In the genomic region with DNA sequence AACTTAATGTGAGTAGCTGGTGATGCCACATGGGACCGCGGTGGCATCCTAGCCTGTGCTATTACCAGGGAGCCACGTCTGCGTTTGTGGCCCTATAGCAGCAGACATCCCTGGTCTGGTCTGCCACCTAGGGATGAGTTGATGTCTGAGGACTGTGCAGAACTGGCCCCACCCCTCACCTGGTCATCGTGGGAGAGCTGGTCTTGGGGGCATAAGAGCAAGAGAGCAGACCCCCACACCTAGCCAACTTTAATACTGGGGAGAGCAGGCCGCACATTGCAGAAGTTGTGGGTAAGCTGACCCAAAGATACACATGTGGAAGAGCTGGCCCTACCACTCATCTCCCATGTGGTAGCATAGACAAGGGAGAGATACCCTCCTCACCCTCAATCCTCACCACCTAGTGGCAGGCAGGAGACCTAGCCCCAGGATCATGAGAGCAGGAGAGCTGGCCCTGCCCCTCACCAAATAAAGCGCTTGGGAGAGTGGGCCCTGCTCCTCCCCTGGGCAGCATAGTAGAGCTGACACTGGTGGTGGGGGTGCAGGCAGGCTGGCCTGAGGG, we compare ENCODE assay signal across 14 mouse cellular contexts. TPM values are rescaled to one million over a fixed set of nuclear protein-coding genes. Genes with fewer than 3 reads are reported as not detected.
A peak's percentile ranks its signal among the peaks of the same experiment; 100 is the strongest.
DNase-seq lines count a peak whose midpoint lies in the region; ATAC-seq lines count a peak whose summit lies in the region.
"Had no signal": no experiment of that assay in that cellular context is flagged by ENCODE, and none has a peak within 500 bp of the region (broad histone marks: within the 10 kb centered on the region; RNA-seq: fewer than 3 reads in every experiment).

No protein-coding gene starts in this region.

- no peak overlapping the region for H3K4me3 ChIP-seq in liver, embryonic 12.5 days
- H3K4me3 ChIP-seq in liver, embryonic 11.5 days (ENCODE audit: low read depth, low read length), result no peak overlapping the region
- H3K4me3 ChIP-seq in neural tube, embryonic 15.5 days (replicated peaks), result no peak overlapping the region
- H3K4me3 ChIP-seq: left cerebral cortex, adult 2 months; limb, embryonic 12.5 days had no signal

- no peak overlapping the region for H3K4me2 ChIP-seq in liver, embryonic 12.5 days
- no peak overlapping the region for H3K4me2 ChIP-seq in liver, embryonic 11.5 days
- no peak overlapping the region for H3K4me2 ChIP-seq in neural tube, embryonic 15.5 days
- H3K4me2 ChIP-seq: limb, embryonic 12.5 days had no signal

- 0 out of 2 replicates have a peak, but pooled peaks cover 6% of the 10 kb centered on the region for H3K4me1 ChIP-seq in liver, embryonic 12.5 days
- no peaks in the 10 kb centered on the region for H3K4me1 ChIP-seq in liver, embryonic 11.5 days (replicated peaks; ENCODE audit: control insufficient read depth, insufficient read depth, low read length)
- no peaks in the 10 kb centered on the region for H3K4me1 ChIP-seq in neural tube, embryonic 15.5 days
- H3K4me1 ChIP-seq: limb, embryonic 12.5 days had no signal

- intact Hi-C loops in heart, postnatal 36 days (cut with DNase I), result no loop called here

- peak; percentile 84 for DNase-seq in heart, adult 11 months
- DNase-seq in heart, postnatal 36 days, result no peak
- DNase-seq in liver, embryonic 11.5 days (ENCODE audit: low spot score), result no peak
- DNase-seq in ES-CJ7 (ENCODE audit: low read depth, low spot score), result peak; percentile 17
- DNase-seq in embryo, embryonic 10.5 days (ENCODE audit: low spot score), result no peak
- DNase-seq: adrenal gland, postnatal 36 days; gastrocnemius, postnatal 25 days; lung, adult 2 months had no signal

- WGBS in liver, embryonic 12.5 days (ENCODE audit: insufficient replicate concordance), result 69% methylated on average over 7 of the region's 7 CpGs
- 84% methylated on average over 7 of the region's 7 CpGs for WGBS in liver, embryonic 11.5 days
- WGBS in neural tube, embryonic 15.5 days, result 85% methylated on average over 7 of the region's 7 CpGs

- no peaks in the 10 kb centered on the region for H3K9me3 ChIP-seq in liver, embryonic 12.5 days (replicated peaks)
- no peaks in the 10 kb centered on the region for H3K9me3 ChIP-seq in liver, embryonic 11.5 days (ENCODE audit: control insufficient read depth, low read length)
- H3K9me3 ChIP-seq in neural tube, embryonic 15.5 days (replicated peaks), result no peaks in the 10 kb centered on the region
- H3K9me3 ChIP-seq: limb, embryonic 12.5 days had no signal

- no peak overlapping the region for H3K9ac ChIP-seq in liver, embryonic 12.5 days
- no peak overlapping the region for H3K9ac ChIP-seq in liver, embryonic 11.5 days (ENCODE audit: low read depth, low read length)
- no peak overlapping the region for H3K9ac ChIP-seq in neural tube, embryonic 15.5 days (replicated peaks)
- H3K9ac ChIP-seq: limb, embryonic 12.5 days had no signal

- H3K36me3 ChIP-seq in liver, embryonic 12.5 days, result no peaks in the 10 kb centered on the region
- no peaks in the 10 kb centered on the region for H3K36me3 ChIP-seq in liver, embryonic 11.5 days (ENCODE audit: control insufficient read depth, insufficient read depth, low read length)
- no peaks in the 10 kb centered on the region for H3K36me3 ChIP-seq in neural tube, embryonic 15.5 days
- H3K36me3 ChIP-seq: limb, embryonic 12.5 days had no signal

- no peaks in the 10 kb centered on the region for H3K27me3 ChIP-seq in liver, embryonic 12.5 days (replicated peaks)
- no peaks in the 10 kb centered on the region for H3K27me3 ChIP-seq in liver, embryonic 11.5 days (replicated peaks; ENCODE audit: control insufficient read depth, insufficient read depth, low read length)
- H3K27me3 ChIP-seq in neural tube, embryonic 15.5 days (replicated peaks), result no peaks in the 10 kb centered on the region
- H3K27me3 ChIP-seq: limb, embryonic 12.5 days had no signal

- H3K27ac ChIP-seq in liver, embryonic 12.5 days, result no peak overlapping the region
- no peak overlapping the region for H3K27ac ChIP-seq in liver, embryonic 11.5 days (ENCODE audit: low read depth, low read length)
- no peak overlapping the region for H3K27ac ChIP-seq in neural tube, embryonic 15.5 days (replicated peaks)
- H3K27ac ChIP-seq: hindbrain, postnatal 0 days; left cerebral cortex, adult 2 months; limb, embryonic 12.5 days had no signal

- ATAC-seq in liver, embryonic 12.5 days, result peak; percentile 24; the same call in 1 of the 2 replicates
- no peak for ATAC-seq in liver, embryonic 11.5 days (replicated peaks; ENCODE audit: low FRiP score)
- ATAC-seq in megakaryocyte-erythroid progenitor cell, adult 5-6 weeks (replicated peaks; ENCODE audit: low FRiP score, low TSS enrichment, poor library complexity, severe bottlenecking), result 0 out of 2 replicates have a peak, but pooled peaks have one; percentile 39
- no peak for ATAC-seq in neural tube, embryonic 15.5 days (ENCODE audit: low FRiP score)

RNA-seq across cellular contexts. Expression of gene Tec, which starts 38.7 kb away (rescaled TPM):
- total RNA-seq in heart, postnatal 36 days (2021), result 10 to 100 TPM; 11.0 to 16.9 TPM
- polyA plus RNA-seq in liver, embryonic 12.5 days (2016; fragmentation: Nextera tagmentation; extraction: Ambion mirVana), result 5.3 and 7.3 TPM in 2 replicates
- 7.9 and 8.9 TPM in 2 replicates for polyA plus RNA-seq in liver, embryonic 11.5 days (2014; fragmentation: Nextera tagmentation; extraction: Ambion mirVana)
- 4.8 and 10.0 TPM in 2 replicates for total RNA-seq in megakaryocyte-erythroid progenitor cell, adult 5-6 weeks (2014; fragmentation: Nextera tagmentation)
- total RNA-seq in megakaryocyte-erythroid progenitor cell, adult 5-6 weeks (2017), result 16.3 and 21.6 TPM in 2 replicates
- 8.8 and 11.5 TPM in 2 replicates for polyA plus RNA-seq in neural tube, embryonic 15.5 days (2015; fragmentation: Nextera tagmentation; extraction: Ambion mirVana)

Comparison
In these comparisons a context has a peak if more than half of its experiments do, and no peak if none do; other contexts are left out.
1. DNase-seq: peak in heart, adult 11 months (single experiment) and ES-CJ7 (single experiment); none in heart, postnatal 36 days (0 of 2), liver, embryonic 11.5 days (single experiment) and embryo, embryonic 10.5 days (single experiment).
2. ATAC-seq: peak in liver, embryonic 12.5 days (single experiment) and megakaryocyte-erythroid progenitor cell, adult 5-6 weeks (single experiment); none in liver, embryonic 11.5 days (single experiment) and neural tube, embryonic 15.5 days (single experiment).